Mouse (Mus musculus): Measurements from ENCODE around the gene Fzd7.
"Not testable (repeated sequence)": the region's sequence is repeated elsewhere in the genome, so short reads cannot be mapped to it uniquely, and the experiment has no call there.

Gene Fzd7

DNA sequence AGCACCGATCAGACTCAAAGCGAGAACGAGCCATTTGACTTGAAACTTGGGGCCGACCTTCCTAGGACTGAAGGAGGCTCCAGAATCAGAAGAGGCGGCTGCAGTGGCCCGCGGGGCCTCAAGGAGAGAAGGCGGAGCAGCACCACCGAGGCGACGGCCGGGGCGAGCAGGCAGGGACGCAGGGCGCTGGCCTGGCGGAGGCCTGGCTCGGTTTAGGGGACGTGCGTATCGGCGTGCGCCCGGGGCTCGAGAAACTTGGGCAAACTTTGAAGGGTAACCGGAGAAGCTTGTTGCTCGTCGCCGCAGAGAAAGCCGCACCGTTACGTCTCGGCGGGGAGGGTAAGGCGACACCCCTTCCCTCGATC lies at the start of gene Fzd7:
Gene Fzd7, plus strand, starts transcription at position 94 of the 365 bp plus-strand sequence.
- DNase-seq (ENCODE audit: low read depth), result no peak

DNA sequence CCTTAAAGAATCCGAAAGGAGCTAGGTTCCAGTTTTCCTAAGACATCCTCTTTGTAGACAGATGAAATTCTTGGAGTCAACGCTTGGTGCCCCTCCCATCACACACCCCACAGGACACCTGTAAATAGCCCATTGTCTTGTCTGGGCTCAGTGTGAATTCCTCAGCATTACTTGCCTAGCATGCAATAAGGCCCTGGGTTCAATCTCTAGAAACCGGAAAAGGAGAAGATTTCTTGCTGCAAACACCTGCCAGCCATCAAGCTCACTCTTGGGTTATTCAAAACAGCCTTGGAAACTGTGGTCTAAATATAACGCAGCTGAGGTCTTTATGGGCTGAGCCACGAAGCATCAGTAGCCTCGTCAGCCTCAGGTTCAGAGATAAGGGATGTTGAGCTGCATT lies 48.9 kb upstream of the Fzd7 start:
- no peak for DNase-seq (ENCODE audit: low read depth)

DNA sequence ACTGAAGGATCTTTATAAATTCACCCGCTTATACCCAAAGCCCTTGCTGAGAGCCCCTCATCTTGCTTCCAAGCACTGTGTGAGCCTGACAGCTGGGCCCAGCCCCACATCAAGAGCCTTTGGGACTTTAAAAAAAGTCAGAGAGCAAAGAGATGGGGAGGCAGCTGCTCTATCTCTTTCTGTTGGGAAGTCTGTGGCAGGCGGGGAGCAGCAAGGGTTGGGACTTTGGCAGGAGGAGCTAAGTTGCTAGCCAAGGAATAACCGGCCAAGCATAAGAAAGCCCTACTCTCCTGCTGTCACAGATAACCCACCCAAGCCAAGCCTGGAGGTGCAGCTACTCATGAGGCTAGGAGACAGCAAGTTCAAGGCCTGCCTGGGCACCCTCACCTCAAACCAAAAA lies 48.2 kb upstream of the Fzd7 start:
- no peak for DNase-seq (ENCODE audit: low read depth)

DNA sequence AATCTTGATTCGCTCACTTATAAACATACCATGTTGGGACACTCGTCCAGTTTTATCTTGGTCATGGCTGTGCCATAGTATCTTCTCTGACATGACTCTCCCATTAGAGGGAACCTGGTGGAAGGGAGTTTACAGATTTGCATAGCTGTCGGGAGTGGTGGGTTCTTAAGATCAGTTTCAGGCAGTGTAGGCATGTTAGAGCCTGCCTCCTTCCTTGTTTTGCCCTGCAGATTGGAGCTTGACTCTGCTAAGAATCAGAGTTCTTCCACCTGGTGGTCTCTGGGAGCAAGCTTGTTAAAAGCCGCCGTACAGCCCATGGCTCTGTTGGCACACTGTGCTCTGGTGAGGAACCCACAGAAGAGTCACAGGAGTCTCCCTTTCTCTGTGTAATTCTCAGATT lies 47.0 kb upstream of the Fzd7 start:
- no peak for DNase-seq (ENCODE audit: low read depth)

DNA sequence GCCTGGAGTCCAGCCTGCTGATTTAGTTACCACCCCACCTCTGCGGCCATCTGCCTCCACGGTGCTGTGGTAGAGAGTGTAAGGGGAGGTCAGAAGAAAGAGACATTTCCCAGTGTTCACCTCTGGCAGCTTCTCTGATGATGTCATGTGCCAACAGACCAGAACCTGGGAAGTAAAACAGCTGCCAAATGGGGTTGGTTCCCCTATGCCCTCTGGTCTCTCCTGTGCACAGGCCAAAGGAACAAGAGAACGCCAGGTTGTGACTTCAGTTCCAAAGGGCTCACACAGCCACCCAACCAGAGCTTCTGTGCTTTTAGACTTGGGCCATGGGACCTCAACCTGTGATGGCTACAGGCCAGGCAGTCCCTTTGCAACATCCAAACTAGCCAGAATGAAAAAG lies 45.9 kb upstream of the Fzd7 start:
- no peak for DNase-seq (ENCODE audit: low read depth)

DNA sequence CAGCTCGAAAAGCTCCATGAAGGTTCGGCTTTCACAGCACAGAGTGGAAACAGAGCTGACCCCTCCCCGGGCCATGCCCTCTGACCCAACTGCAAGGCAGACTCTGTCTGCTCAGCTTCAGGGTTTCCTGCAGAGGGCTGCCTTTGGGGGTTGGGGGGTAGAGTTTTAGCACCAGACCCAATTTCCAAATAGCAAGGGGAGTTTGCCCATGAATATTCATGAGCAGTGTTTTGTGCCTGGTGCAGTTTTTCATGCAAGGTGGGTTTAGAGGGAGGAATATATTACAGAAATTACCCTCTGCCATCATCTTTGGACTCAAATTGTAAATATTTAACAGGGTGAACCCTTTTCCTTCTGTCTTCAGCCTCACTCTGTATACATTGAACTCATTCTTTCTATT lies 44.3 kb upstream of the Fzd7 start:
- no peak for DNase-seq (ENCODE audit: low read depth)

DNA sequence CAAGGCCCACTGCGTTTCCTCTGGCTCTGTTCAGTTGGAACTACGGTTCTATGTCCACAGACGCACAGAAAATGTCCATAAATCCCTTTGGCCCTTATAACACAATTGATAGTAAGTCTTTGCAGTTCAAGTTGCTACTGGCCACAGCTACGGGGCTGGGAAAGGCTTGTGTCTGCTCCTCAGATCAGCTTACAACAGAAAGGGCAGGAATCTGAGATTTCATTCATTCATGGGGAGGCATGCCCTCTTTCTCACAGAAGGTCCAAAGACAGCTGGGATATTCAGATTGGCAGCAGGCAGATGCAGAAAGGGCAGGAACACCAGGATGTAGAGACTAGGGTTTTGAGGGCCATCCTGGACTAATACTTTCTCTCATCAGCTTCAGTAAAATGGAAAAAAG lies 43.9 kb upstream of the Fzd7 start:
- no peak for DNase-seq (ENCODE audit: low read depth)

DNA sequence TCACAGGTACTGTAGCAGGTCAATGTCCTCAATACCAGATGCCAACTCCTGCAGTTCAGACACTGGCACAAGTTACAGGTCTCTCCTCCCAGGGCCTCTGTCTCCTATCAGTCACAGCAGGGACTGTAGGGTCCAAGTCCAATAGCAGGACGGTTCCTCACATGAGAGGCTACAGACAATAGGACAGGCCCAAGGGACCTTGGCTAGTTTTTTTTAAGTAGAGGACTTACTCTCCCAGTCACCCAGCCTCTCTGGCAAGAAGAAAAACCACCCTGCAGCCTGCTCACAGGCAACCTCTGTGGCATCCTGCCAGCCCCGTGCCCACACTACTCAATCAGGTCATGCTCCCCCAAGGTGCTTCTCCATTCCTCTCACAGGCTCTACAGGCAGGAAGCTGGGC lies 43.0 kb upstream of the Fzd7 start:
- DNase-seq (ENCODE audit: low read depth), result no peak

DNA sequence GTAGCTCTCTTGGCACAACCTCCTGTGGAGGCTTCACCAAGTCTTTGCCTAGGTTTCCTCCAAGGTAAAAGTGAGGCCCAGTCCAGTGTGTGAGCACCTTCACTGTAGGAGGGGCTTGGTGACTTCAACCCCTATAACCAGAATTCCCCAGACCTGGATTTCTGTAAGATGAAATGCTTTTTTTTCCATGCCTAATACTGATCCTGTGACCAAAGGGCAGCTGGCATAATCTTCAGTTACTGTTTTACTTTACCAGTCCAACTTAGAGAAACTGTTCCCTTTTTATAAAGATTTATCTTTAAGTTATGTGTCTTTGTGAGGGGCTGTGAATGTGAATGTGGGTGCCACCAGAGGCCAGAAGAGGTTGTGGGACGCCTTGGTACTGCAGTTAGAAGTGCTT lies 42.3 kb upstream of the Fzd7 start:
- no peak for DNase-seq (ENCODE audit: low read depth)

DNA sequence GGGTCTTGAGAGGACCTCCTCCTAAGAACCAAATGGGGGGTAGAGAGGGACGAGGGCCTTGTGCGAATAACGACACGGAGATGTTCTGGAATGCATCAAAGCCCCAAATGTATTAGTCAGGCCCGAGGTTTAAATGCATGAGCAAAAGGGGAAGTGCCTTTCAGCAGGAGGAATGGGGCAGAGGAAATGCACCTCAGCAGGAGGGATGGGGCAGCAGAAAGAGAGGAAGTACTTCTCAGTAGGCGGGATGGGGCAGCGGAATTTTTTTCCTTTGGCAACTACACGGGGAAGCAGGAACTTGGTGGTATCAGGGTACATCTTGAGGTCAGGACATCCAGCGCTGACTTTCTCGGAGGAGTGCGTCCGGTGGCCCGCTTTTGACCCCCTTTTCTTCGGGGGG lies 39.5 kb upstream of the Fzd7 start:
- not testable (repeated sequence) for DNase-seq (ENCODE audit: low read depth)

DNA sequence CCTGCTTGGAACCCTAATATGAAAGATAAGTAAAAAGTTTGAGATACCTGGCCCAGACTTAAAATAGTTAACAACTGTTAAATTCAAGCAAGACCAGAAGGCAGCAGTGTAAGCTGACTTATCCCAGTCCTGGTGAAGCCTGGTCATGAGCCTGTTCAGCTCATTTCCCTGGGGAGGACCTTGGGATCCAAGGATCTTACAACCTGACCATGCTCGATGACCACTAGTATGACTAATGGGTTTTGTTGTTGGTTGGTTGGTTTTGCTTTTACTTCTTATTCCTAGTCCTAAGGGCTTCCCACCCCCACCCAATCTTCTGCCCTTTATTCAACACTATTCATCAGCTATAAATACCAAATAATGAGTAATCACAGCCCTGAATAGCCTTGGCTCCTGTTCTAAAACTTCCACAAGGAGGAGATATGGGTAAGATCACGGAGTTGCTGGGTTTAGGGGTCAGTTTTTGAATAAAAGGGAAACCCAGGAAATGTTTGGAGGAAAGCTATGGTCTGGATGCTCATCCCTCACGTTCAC lies 38.0 kb upstream of the Fzd7 start:
- DNase-seq (ENCODE audit: low read depth), result no peak

DNA sequence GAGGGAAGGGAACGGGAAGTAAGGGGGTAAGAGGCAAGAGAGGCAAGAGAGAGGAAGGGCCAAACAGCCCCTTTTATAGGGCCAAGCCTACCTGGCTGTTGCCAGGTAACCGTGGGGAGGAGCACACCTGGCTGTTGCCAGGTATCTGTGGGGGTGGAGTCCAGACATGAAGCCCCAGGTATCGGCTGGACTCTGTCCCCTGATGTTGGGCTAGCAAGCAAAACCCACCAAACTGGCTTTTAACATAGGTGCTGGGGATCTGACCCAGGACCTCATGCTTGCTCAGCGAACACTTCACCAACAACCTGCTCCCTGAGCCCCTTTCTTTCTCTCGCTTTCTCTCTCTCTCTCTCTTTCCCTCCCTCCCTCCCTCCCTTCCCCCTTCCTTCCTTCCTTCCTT lies 37.0 kb upstream of the Fzd7 start:
- no peak for DNase-seq (ENCODE audit: low read depth)

DNA sequence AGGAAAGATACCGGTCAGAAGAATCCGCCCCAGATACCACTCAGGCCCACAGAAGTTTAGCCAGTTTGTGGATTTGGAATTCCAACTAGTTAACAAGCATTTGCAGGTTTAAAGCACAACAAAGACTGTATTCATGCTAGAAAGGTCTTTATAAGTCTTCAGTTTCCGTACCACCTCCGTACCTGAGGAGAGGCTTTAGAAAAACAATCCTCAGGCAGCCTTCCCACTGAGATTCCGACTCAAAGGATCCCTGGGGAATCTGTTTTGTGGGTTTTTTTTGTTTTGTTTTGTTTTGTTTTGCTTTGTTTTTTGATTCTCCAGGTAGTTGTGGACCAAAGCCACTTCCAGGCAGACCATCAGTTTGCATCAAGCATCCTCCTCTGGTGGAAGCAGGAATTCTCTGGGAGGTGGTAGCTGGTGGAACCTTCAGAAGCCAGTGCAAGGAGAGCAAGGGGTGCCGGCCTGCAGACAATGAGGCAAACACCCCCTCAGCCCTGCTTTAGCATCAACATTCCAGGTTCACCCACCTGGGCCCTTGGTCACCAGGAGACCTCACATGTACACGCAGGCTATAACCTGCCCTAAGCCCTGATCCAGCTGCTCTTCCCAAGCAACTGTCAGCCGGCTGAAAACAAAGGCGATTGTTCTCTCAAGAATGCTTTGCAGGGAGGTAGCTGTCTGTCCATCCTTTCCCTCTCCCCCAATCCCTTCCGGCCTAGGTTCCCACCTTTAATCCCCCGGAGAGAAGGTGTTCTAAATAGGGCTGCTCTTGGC lies 33.5 kb upstream of the Fzd7 start:
- DNase-seq (ENCODE audit: low read depth), result no peak

DNA sequence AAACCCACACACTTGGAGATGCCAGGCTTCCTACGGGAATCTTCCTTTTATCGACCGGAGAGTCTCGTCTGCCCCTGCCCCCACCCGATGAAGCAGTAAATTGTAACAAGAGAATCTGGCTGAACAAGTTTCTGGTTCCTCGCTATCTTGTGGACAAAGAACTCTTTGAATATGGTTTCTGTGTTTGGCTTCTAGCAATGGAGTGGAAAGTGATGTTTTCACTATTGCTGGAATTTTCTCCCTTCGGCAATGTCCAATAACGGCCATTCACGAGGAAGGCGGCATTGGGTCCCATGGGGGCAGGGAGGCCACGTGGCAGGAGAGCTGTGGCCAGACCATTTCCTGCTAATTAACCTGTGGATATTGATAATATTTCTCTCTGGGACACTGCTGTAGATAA lies 32.8 kb upstream of the Fzd7 start:
- no peak for DNase-seq (ENCODE audit: low read depth)

DNA sequence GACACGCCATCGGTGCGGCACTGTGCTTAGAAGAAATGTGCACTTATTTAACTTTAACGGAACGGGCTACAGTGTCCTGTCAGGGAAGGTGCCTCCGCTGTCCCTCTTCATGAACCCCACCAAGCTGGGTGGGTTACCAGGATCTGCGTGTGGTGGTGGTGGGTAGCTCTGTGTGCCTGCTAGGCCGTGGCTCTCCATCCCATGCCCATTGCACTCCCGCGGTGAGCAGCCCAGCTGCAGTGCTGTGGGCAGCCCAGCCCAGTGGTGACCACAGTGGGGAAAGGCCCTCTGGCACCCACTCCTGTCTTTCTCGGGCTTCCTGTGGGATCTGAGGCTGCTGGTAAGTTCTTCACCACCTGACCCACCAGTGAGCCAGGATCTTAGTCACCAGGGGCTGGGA lies 31.3 kb upstream of the Fzd7 start:
- DNase-seq (ENCODE audit: low read depth), result no peak

DNA sequence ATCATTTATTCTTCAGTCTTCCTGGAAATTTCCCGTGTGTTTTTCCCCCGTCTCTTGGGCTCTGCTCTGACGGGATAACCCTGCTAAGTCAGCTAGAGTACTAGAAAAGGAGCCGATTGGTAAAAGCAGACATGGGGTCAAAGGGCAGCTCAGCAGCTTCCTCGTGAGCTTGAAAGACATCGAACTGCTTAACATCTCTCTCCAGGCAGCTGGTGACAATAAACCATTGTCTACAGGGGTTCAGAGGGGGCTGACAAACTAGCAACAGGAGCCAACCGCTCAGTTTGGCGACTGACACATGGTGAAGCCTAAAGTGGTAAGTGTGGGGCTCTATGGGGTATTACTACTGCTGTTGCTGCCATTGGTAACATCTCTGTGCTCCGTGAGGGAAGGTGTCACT lies 30.6 kb upstream of the Fzd7 start:
- no peak for DNase-seq (ENCODE audit: low read depth)

DNA sequence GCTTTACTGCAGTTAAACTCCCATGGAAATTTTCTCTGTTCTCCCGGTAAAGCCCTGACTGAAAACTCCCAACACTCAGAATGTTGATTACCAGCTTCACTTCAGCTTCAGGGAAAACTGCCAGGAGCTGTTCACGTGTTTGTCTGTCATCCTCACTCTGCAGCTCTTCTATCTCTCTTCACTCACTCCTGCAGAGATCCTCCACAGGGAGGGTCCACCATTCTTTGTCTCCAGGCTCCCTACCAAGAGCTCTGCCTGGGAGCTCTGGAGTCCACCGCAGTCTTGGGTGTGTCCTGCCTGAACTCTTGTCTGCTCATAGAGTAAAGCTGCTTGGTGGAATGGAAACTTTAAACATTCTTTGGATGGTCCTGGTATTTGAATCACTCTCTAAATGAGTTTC lies 25.4 kb upstream of the Fzd7 start:
- no peak for DNase-seq (ENCODE audit: low read depth)

DNA sequence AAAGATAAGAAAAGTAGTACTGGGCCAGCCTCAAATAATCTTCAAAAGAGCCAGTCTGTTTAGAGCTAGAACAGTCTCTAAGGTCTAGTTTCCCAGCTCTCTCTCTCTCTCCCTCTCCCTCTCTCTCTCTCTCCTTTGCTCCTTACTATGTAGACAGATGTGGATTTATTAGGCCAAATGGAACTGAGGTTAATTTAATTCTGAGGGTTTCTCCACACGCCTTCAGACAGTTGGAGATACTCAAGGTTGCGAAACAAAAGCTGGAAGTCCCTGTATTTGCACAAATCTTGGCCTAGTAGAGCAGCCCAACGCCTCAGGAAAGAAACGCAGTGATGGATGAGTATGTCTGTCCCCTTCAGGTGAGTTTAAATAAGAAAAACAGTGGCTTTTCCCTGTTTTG lies 24.4 kb upstream of the Fzd7 start:
- DNase-seq (ENCODE audit: low read depth), result no peak

DNA sequence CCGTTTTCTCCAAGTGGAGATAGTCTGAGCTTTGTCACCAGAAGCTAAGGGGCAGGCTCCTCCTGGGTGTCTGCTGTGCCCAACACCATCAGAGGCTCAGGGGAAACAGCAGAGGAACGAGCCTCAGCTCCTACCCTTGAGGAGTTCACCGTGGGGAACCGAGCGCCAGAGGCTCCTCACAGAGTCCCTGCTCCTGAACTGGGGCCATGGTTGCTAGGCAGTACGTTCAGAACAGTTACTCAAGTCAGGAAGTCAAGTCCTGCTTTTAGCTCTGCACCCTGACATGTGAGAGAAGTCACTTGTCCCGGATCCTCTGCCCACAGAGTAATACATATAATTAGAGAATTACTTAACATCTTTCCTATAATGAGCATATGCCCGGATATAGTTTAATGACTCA lies 23.3 kb upstream of the Fzd7 start:
- DNase-seq (ENCODE audit: low read depth), result no peak

DNA sequence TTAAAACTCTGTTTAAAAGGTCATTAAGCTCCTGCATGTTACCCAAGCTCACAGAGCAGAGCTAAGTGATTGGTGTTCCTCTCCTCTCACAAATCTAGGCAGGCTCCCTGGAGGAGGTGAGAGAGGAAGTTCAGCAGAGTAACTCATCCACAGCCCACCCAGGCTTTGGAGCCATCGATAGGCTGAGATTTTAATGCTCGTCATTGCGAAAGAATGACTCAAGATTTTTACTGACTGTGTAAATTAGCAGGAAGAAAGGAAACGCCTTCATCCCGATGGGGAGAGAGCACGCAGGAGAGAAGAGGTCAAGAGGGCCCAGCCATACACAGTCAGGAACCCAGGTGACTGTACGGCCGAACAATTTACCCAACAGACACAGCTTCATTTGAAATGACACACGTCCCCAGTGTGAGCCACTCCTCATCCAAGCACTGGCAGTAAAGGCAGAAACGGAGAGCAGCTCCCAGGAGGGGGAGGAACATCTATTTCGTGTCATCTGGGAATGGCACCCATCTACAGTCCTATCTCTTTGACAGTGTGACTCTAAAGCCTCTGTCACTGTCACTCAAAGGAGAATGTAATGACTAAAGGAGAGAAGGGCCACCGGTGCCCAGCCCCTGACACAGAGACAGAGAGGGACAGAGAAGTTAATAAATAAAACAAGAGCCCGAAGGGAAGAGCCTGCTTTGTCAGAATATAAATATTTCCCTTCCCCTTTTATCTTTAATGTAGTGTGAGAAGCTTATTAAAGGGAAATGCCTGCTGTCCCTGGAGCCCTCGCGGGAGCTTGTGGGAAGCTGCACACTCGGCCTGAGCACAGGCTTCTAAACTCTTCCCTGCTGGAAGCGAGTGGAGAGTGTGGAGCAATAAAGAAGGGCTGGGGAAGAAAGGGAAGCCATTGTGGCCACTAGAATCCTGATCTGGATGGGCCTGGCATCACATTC lies 17.3 kb upstream of the Fzd7 start:
- no peak for DNase-seq (ENCODE audit: low read depth)

DNA sequence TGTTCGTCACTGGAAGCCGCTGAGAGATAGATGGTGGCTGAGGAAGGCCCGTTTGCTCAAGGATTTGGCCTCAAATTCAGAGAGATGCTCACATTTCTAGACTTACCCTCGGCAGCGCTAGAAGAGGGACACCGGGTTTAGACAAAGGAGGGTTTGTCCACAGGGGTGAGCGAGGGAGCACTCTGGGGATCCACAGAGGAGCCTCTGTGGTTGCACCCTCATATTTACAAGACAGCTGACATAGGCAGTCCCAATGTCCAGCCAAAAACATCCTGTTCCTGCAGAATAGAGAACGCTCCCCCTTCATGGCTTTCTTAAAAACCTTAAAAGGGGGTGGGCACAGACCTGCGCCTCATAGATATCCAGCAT lies 16.6 kb upstream of the Fzd7 start:
- no peak for DNase-seq (ENCODE audit: low read depth)

DNA sequence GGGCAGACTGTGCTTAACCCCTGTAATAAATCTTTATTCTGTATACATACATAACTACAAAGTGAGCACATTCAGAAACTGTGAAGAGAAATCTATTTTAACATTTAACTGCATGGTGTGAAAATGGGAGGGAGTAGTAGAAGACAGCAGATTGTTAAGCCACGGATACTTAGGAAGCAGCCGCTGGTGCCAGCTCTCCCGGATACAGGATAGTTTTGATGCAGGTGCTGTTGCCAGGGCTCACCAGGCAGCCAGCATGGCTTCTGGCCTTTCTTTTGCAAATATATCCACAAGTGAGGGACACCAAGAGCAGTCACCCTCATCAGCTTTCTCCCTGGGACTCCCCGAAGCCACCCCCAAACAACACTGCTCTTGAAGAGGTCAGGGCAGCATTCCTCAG lies 13.1 kb upstream of the Fzd7 start:
- no peak for DNase-seq (ENCODE audit: low read depth)

DNA sequence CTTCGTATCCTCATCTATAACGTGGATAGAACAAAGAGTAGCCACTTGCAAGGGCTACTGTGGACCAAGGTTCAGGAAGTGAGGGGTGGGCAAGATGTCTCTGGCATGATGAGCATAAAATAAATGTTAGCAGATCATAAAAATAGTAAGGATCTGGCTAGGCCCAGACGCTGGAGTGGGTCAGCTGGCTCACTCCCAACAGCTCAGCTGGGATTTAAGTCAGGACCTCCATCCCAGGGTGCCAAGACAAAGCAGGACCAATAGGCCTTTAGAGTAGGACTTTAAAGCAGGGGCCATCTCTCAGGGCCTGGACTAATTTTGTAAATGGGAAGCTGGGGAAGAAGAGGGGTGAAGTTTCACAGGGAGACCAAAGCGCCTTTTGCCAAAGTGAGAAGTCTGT lies 11.5 kb upstream of the Fzd7 start:
- DNase-seq (ENCODE audit: low read depth), result no peak
